Mouse (Mus musculus): ENCODE results near the gene Ssb. TPM values are rescaled to one million over a fixed set of nuclear protein-coding genes. Genes with fewer than 3 reads are reported as not detected.
A peak's percentile ranks its signal among the peaks of the same experiment; 100 is the strongest.

The Ssb gene
- total and polyA plus RNA-seq, 2 experiments from 2014 or later, result 152 to 287 TPM

GRCm38 (mm10) chr2:69837996-69838395, 23.4 kb upstream of the Ssb start:
- no peak overlapping the region for H3K27ac ChIP-seq (ENCODE audit: low read depth, low read length)
- no peaks in the 10 kb centered on the region for H3K27me3 ChIP-seq (ENCODE audit: insufficient read depth, low read length)
- H3K9me3 ChIP-seq (ENCODE audit: low read length), result no peaks in the 10 kb centered on the region
- TF ChIP-seq CTCF (IDR thresholded peaks at IDR 0.05; ENCODE audit: low read depth), result no peak
- no peak overlapping the region for H3K4me2 ChIP-seq (ENCODE audit: low read depth)
- DNase-seq (no peak), ATAC-seq (no peak)
- H3K4me1 ChIP-seq (ENCODE audit: insufficient read depth), result no peaks in the 10 kb centered on the region
- no peak overlapping the region for H3K4me3 ChIP-seq (ENCODE audit: low read depth, low read length)
- no peak overlapping the region for H3K9ac ChIP-seq
- WGBS, result 36% methylated on average over 3 of the region's 3 CpGs
- peaks cover 22% of the 10 kb centered on the region for H3K36me3 ChIP-seq (ENCODE audit: insufficient read depth)

GRCm38 (mm10) chr2:69838707-69839106, 22.7 kb upstream of the Ssb start:
- Histone ChIP-seq H3K9me3 (ENCODE audit: low read length) (no peaks in the 10 kb centered on the region), H3K4me2 (ENCODE audit: low read depth) (no peak overlapping the region), H3K4me3 (ENCODE audit: low read depth, low read length) (no peak overlapping the region), H3K4me1 (ENCODE audit: insufficient read depth) (no peaks in the 10 kb centered on the region), H3K36me3 (ENCODE audit: insufficient read depth) (peaks cover 14% of the 10 kb centered on the region), H3K27ac (ENCODE audit: low read depth, low read length) (no peak overlapping the region), H3K9ac (no peak overlapping the region), H3K27me3 (ENCODE audit: insufficient read depth, low read length) (no peaks in the 10 kb centered on the region)
- no peak for TF ChIP-seq CTCF (IDR thresholded peaks at IDR 0.05; ENCODE audit: low read depth)
- DNase-seq (no peak), ATAC-seq (no peak)

GRCm38 (mm10) chr2:69840261-69840660, 21.1 kb upstream of the Ssb start:
- TF ChIP-seq CTCF (IDR thresholded peaks at IDR 0.05; ENCODE audit: low read depth), result no peak
- peak; percentile 17 for DNase-seq

GRCm38 (mm10) chr2:69849215-69849614, 12.1 kb upstream of the Ssb start:
- H3K36me3 ChIP-seq (ENCODE audit: insufficient read depth), result no peaks in the 10 kb centered on the region
- no peaks in the 10 kb centered on the region for H3K9me3 ChIP-seq (ENCODE audit: low read length)
- H3K4me2 ChIP-seq (ENCODE audit: low read depth), result no peak overlapping the region
- no peak for DNase-seq
- no peak overlapping the region for H3K27ac ChIP-seq (ENCODE audit: low read depth, low read length)
- ATAC-seq, result no peak
- H3K27me3 ChIP-seq (ENCODE audit: insufficient read depth, low read length), result no peaks in the 10 kb centered on the region
- no peak overlapping the region for H3K9ac ChIP-seq
- H3K4me3 ChIP-seq (ENCODE audit: low read depth, low read length), result no peak overlapping the region
- WGBS, result 60% methylated on average over 6 of the region's 6 CpGs
- H3K4me1 ChIP-seq (ENCODE audit: insufficient read depth), result no peaks in the 10 kb centered on the region
- no peak for TF ChIP-seq CTCF (IDR thresholded peaks at IDR 0.05; ENCODE audit: low read depth)

More at GRCm38 (mm10) chr2:69840261-69840660, 21.1 kb upstream of the Ssb start:
- WGBS, result 13% methylated on average over 6 of the region's 6 CpGs
- Histone ChIP-seq H3K9ac (no peak overlapping the region), H3K9me3 (ENCODE audit: low read length) (no peaks in the 10 kb centered on the region), H3K4me1 (ENCODE audit: insufficient read depth) (no peaks in the 10 kb centered on the region), H3K27ac (ENCODE audit: low read depth, low read length) (no peak overlapping the region), H3K4me3 (ENCODE audit: low read depth, low read length) (no peak overlapping the region), H3K27me3 (ENCODE audit: insufficient read depth, low read length) (no peaks in the 10 kb centered on the region), H3K4me2 (ENCODE audit: low read depth) (no peak overlapping the region), H3K36me3 (ENCODE audit: insufficient read depth) (0 out of 2 replicates have a peak, but pooled peaks cover 4% of the 10 kb centered on the region)
- ATAC-seq, result peak; percentile 73

- Histone ChIP-seq H3K4me1 (ENCODE audit: insufficient read depth) (no peaks in the 10 kb centered on the region), H3K9ac (no peak overlapping the region), H3K4me3 (ENCODE audit: low read depth, low read length) (no peak overlapping the region), H3K27me3 (ENCODE audit: insufficient read depth, low read length) (no peaks in the 10 kb centered on the region), H3K27ac (ENCODE audit: low read depth, low read length) (no peak overlapping the region), H3K4me2 (ENCODE audit: low read depth) (no peak overlapping the region), H3K36me3 (ENCODE audit: insufficient read depth) (no peaks in the 10 kb centered on the region), H3K9me3 (ENCODE audit: low read length) (no peaks in the 10 kb centered on the region)
- ATAC-seq, result no peak
- WGBS, result 51% methylated on average over 2 of the region's 2 CpGs
- no peak for DNase-seq
- no peak for TF ChIP-seq CTCF (IDR thresholded peaks at IDR 0.05; ENCODE audit: low read depth)
Measured at GRCm38 (mm10) chr2:69851427-69852058, 9.8 kb upstream of the Ssb start.

GRCm38 (mm10) chr2:69856392-69856791, 5.0 kb upstream of the Ssb start:
- H3K27ac ChIP-seq (ENCODE audit: low read depth, low read length), result no peak overlapping the region
- WGBS, result 71% methylated on average over 8 of the region's 8 CpGs

GRCm38 (mm10) chr2:69857882-69858281, 3.5 kb upstream of the Ssb start:
- ATAC-seq (no peak), DNase-seq (no peak)
- TF ChIP-seq CTCF (IDR thresholded peaks at IDR 0.05; ENCODE audit: low read depth), result peak; percentile 31; the same call in 1 of the 2 replicates
- H3K4me3 ChIP-seq (ENCODE audit: low read depth, low read length), result no peak overlapping the region
- no peaks in the 10 kb centered on the region for H3K36me3 ChIP-seq (ENCODE audit: insufficient read depth)
- H3K27ac ChIP-seq (ENCODE audit: low read depth, low read length), result no peak overlapping the region
- H3K9me3 ChIP-seq (ENCODE audit: low read length), result no peaks in the 10 kb centered on the region
- 0 out of 2 replicates have a peak, but pooled peaks cover 7% of the 10 kb centered on the region for H3K4me1 ChIP-seq (ENCODE audit: insufficient read depth)
- no peaks in the 10 kb centered on the region for H3K27me3 ChIP-seq (ENCODE audit: insufficient read depth, low read length)
- H3K9ac ChIP-seq, result no peak overlapping the region
- 72% methylated on average over 1 of the region's 1 CpGs for WGBS
- no peak overlapping the region for H3K4me2 ChIP-seq (ENCODE audit: low read depth)

More at GRCm38 (mm10) chr2:69856392-69856791, 5.0 kb upstream of the Ssb start:
- Histone ChIP-seq H3K4me1 (ENCODE audit: insufficient read depth) (no peaks in the 10 kb centered on the region), H3K4me2 (ENCODE audit: low read depth) (no peak overlapping the region), H3K9ac (no peak overlapping the region), H3K27me3 (ENCODE audit: insufficient read depth, low read length) (no peaks in the 10 kb centered on the region), H3K9me3 (ENCODE audit: low read length) (no peaks in the 10 kb centered on the region), H3K4me3 (ENCODE audit: low read depth, low read length) (no peak overlapping the region), H3K36me3 (ENCODE audit: insufficient read depth) (no peaks in the 10 kb centered on the region)
- DNase-seq (no peak), ATAC-seq (no peak)
- TF ChIP-seq CTCF (IDR thresholded peaks at IDR 0.05; ENCODE audit: low read depth), result no peak

All from forebrain, postnatal 0 days (tissue).